20 mouse cellular contexts compared by ENCODE assay signal in genomic region chr19:15214651-15215050, GRCm38 (mm10).
DNase-seq lines count a peak whose midpoint lies in the region; ATAC-seq and TF ChIP-seq lines count a peak whose summit lies in the region.
"Had no signal": no experiment of that assay in that cellular context is flagged by ENCODE, and none has a peak within 500 bp of the region (broad histone marks: within the 10 kb centered on the region; RNA-seq: fewer than 3 reads in every experiment).

No protein-coding gene starts in this region.

- H3K4me2 ChIP-seq in forebrain, postnatal 0 days (ENCODE audit: low read depth) = no peak overlapping the region
- H3K4me2 ChIP-seq in forebrain, embryonic 11.5 days (ENCODE audit: low read depth, low read length, severe bottlenecking) = no peak overlapping the region
- no peak overlapping the region for H3K4me2 ChIP-seq in hindbrain, postnatal 0 days (ENCODE audit: low read depth, low read length)
- no peak overlapping the region for H3K4me2 ChIP-seq in hindbrain, embryonic 13.5 days
- H3K4me2 ChIP-seq in midbrain, postnatal 0 days (ENCODE audit: low read depth, low read length, poor library complexity, severe bottlenecking) = no peak overlapping the region
- no peak overlapping the region for H3K4me2 ChIP-seq in midbrain, embryonic 14.5 days (ENCODE audit: low read length)
- H3K4me2 ChIP-seq: heart, embryonic 12.5 days; intestine, embryonic 15.5 days had no signal

- no peaks in the 10 kb centered on the region for H3K9me3 ChIP-seq in forebrain, postnatal 0 days (ENCODE audit: low read length)
- H3K9me3 ChIP-seq in forebrain, embryonic 11.5 days (ENCODE audit: control insufficient read depth, low read length) = no peaks in the 10 kb centered on the region
- H3K9me3 ChIP-seq in hindbrain, postnatal 0 days (ENCODE audit: low read length) = no peaks in the 10 kb centered on the region
- no peaks in the 10 kb centered on the region for H3K9me3 ChIP-seq in hindbrain, embryonic 13.5 days
- no peaks in the 10 kb centered on the region for H3K9me3 ChIP-seq in midbrain, postnatal 0 days (ENCODE audit: low read length)
- H3K9me3 ChIP-seq in midbrain, embryonic 14.5 days (ENCODE audit: control insufficient read depth, low read length) = no peaks in the 10 kb centered on the region
- H3K9me3 ChIP-seq: embryonic facial prominence, embryonic 10.5 days; G1E; heart, embryonic 12.5 days; intestine, embryonic 15.5 days had no signal

- H3K4me3 ChIP-seq in forebrain, postnatal 0 days (ENCODE audit: low read depth, low read length) = no peak overlapping the region
- H3K4me3 ChIP-seq in forebrain, embryonic 11.5 days (ENCODE audit: low read depth, low read length) = no peak overlapping the region
- H3K4me3 ChIP-seq in hindbrain, postnatal 0 days (ENCODE audit: low read length) = no peak overlapping the region
- no peak overlapping the region for H3K4me3 ChIP-seq in hindbrain, embryonic 13.5 days
- H3K4me3 ChIP-seq in midbrain, postnatal 0 days (ENCODE audit: low read depth, low read length) = no peak overlapping the region
- H3K4me3 ChIP-seq in midbrain, embryonic 14.5 days (replicated peaks; ENCODE audit: low read depth, low read length) = no peak overlapping the region
- H3K4me3 ChIP-seq: embryonic facial prominence, embryonic 10.5 days; heart, embryonic 12.5 days; intestine, embryonic 15.5 days had no signal

- peak; percentile 70 to 82 for DNase-seq in cerebellum, postnatal 10 days
- DNase-seq in cerebellum, adult 11-12 months = no peak
- no peak for DNase-seq in forebrain, postnatal 0 days
- DNase-seq in forebrain, embryonic 11.5 days (ENCODE audit: low spot score) = no peak
- peak; percentile 48 for DNase-seq in hindbrain, postnatal 0 days (ENCODE audit: low spot score)
- peak; percentile 45 for DNase-seq in midbrain, postnatal 0 days (ENCODE audit: low spot score)
- no peak for DNase-seq in midbrain, embryonic 14.5 days
- DNase-seq: adrenal gland, adult 8-10 months; adrenal gland, postnatal 36 days; B cell, adult 2 months; cerebellum, adult 2 months; gastrocnemius, postnatal 14 days; kidney, adult 2 months had no signal

- peak; percentile 16; the same call in 1 of the 2 replicates for ATAC-seq in forebrain, postnatal 0 days
- no peak for ATAC-seq in forebrain, embryonic 11.5 days (replicated peaks; ENCODE audit: low FRiP score)
- no peak for ATAC-seq in hindbrain, postnatal 0 days
- ATAC-seq in hindbrain, embryonic 13.5 days (ENCODE audit: low FRiP score) = no peak
- ATAC-seq in midbrain, postnatal 0 days (ENCODE audit: low FRiP score) = no peak
- no peak for ATAC-seq in midbrain, embryonic 14.5 days (ENCODE audit: low FRiP score, low TSS enrichment)
- ATAC-seq: CD4-positive, CD25-positive, alpha-beta regulatory T cell, adult 4 months; forebrain, embryonic 16.5 days; intestine, embryonic 15.5 days had no signal

- H3K27ac ChIP-seq in forebrain, postnatal 0 days (ENCODE audit: low read depth, low read length) = no peak overlapping the region
- H3K27ac ChIP-seq in forebrain, embryonic 11.5 days (ENCODE audit: low read depth, low read length) = no peak overlapping the region
- no peak overlapping the region for H3K27ac ChIP-seq in hindbrain, postnatal 0 days
- H3K27ac ChIP-seq in hindbrain, embryonic 13.5 days = no peak overlapping the region
- no peak overlapping the region for H3K27ac ChIP-seq in midbrain, postnatal 0 days (ENCODE audit: low read depth, low read length)
- H3K27ac ChIP-seq in midbrain, embryonic 14.5 days (replicated peaks; ENCODE audit: low read depth, low read length) = no peak overlapping the region
- H3K27ac ChIP-seq: embryonic facial prominence, embryonic 10.5 days; intestine, embryonic 15.5 days had no signal

- no peaks in the 10 kb centered on the region for H3K4me1 ChIP-seq in forebrain, postnatal 0 days (ENCODE audit: insufficient read depth)
- no peaks in the 10 kb centered on the region for H3K4me1 ChIP-seq in forebrain, embryonic 11.5 days (replicated peaks; ENCODE audit: control insufficient read depth, insufficient read depth, low read length)
- no peaks in the 10 kb centered on the region for H3K4me1 ChIP-seq in hindbrain, postnatal 0 days (ENCODE audit: insufficient read depth, low read length)
- no peaks in the 10 kb centered on the region for H3K4me1 ChIP-seq in hindbrain, embryonic 13.5 days (replicated peaks)
- H3K4me1 ChIP-seq in midbrain, postnatal 0 days (ENCODE audit: insufficient read depth, low read length) = no peaks in the 10 kb centered on the region
- H3K4me1 ChIP-seq in midbrain, embryonic 14.5 days (ENCODE audit: control insufficient read depth, insufficient read depth, low read length) = no peaks in the 10 kb centered on the region
- H3K4me1 ChIP-seq: embryonic facial prominence, embryonic 10.5 days; heart, embryonic 12.5 days; intestine, embryonic 15.5 days had no signal

- H3K9ac ChIP-seq in forebrain, postnatal 0 days = no peak overlapping the region
- H3K9ac ChIP-seq in forebrain, embryonic 11.5 days (ENCODE audit: low read length) = no peak overlapping the region
- H3K9ac ChIP-seq in hindbrain, postnatal 0 days (replicated peaks; ENCODE audit: low read length) = no peak overlapping the region
- H3K9ac ChIP-seq in hindbrain, embryonic 13.5 days = no peak overlapping the region
- H3K9ac ChIP-seq in midbrain, postnatal 0 days (replicated peaks; ENCODE audit: low read length, poor library complexity, severe bottlenecking) = no peak overlapping the region
- no peak overlapping the region for H3K9ac ChIP-seq in midbrain, embryonic 14.5 days (replicated peaks; ENCODE audit: low read length)
- H3K9ac ChIP-seq: heart, embryonic 12.5 days; intestine, embryonic 15.5 days had no signal

- no peak for TF ChIP-seq CTCF in forebrain, postnatal 0 days (IDR thresholded peaks at IDR 0.05; ENCODE audit: low read depth)
- TF ChIP-seq CTCF in hindbrain, postnatal 0 days (IDR thresholded peaks at IDR 0.05; ENCODE audit: low read depth) = no peak
- TF ChIP-seq CTCF in midbrain, postnatal 0 days (IDR thresholded peaks at IDR 0.05) = no peak

- no peaks in the 10 kb centered on the region for H3K36me3 ChIP-seq in forebrain, postnatal 0 days (ENCODE audit: insufficient read depth)
- no peaks in the 10 kb centered on the region for H3K36me3 ChIP-seq in forebrain, embryonic 11.5 days (ENCODE audit: control insufficient read depth, insufficient read depth, low read length)
- no peaks in the 10 kb centered on the region for H3K36me3 ChIP-seq in hindbrain, postnatal 0 days (ENCODE audit: insufficient read depth, low read length)
- H3K36me3 ChIP-seq in hindbrain, embryonic 13.5 days = no peaks in the 10 kb centered on the region
- no peaks in the 10 kb centered on the region for H3K36me3 ChIP-seq in midbrain, postnatal 0 days (ENCODE audit: insufficient read depth, low read length)
- H3K36me3 ChIP-seq in midbrain, embryonic 14.5 days (ENCODE audit: control insufficient read depth, insufficient read depth, low read length) = no peaks in the 10 kb centered on the region
- H3K36me3 ChIP-seq: embryonic facial prominence, embryonic 10.5 days; G1E; heart, embryonic 12.5 days; intestine, embryonic 15.5 days had no signal

- H3K27me3 ChIP-seq in forebrain, postnatal 0 days (ENCODE audit: insufficient read depth, low read length) = no peaks in the 10 kb centered on the region
- no peaks in the 10 kb centered on the region for H3K27me3 ChIP-seq in forebrain, embryonic 11.5 days (ENCODE audit: control insufficient read depth, insufficient read depth, low read length)
- no peaks in the 10 kb centered on the region for H3K27me3 ChIP-seq in hindbrain, postnatal 0 days (ENCODE audit: insufficient read depth, low read length)
- H3K27me3 ChIP-seq in hindbrain, embryonic 13.5 days = no peaks in the 10 kb centered on the region
- H3K27me3 ChIP-seq in midbrain, postnatal 0 days (ENCODE audit: insufficient read depth, low read length) = no peaks in the 10 kb centered on the region
- H3K27me3 ChIP-seq in midbrain, embryonic 14.5 days (ENCODE audit: control insufficient read depth, insufficient read depth, low read length) = no peaks in the 10 kb centered on the region
- H3K27me3 ChIP-seq: heart, embryonic 12.5 days; intestine, embryonic 15.5 days had no signal

- 62% methylated on average over 3 of the region's 3 CpGs for WGBS in forebrain, postnatal 0 days
- 78% methylated on average over 3 of the region's 3 CpGs for WGBS in forebrain, embryonic 11.5 days
- 57% methylated on average over 3 of the region's 3 CpGs for WGBS in hindbrain, postnatal 0 days
- 71% methylated on average over 3 of the region's 3 CpGs for WGBS in hindbrain, embryonic 13.5 days
- WGBS in midbrain, postnatal 0 days = 84% methylated on average over 3 of the region's 3 CpGs
- 80% methylated on average over 3 of the region's 3 CpGs for WGBS in midbrain, embryonic 14.5 days

Comparison
In these comparisons a context has a peak if more than half of its experiments do, and no peak if none do; other contexts are left out.
1. DNase-seq: peak in cerebellum, postnatal 10 days (2 of 2), hindbrain, postnatal 0 days (single experiment) and midbrain, postnatal 0 days (single experiment); none in cerebellum, adult 11-12 months (single experiment), forebrain, postnatal 0 days (single experiment), forebrain, embryonic 11.5 days (single experiment) and midbrain, embryonic 14.5 days (single experiment).